Mouse (Mus musculus): Measurements from ENCODE around the gene Hspb11. TPM values are rescaled to one million over a fixed set of nuclear protein-coding genes. Genes with fewer than 3 reads are reported as not detected.
A peak's percentile ranks its signal among the peaks of the same experiment; 100 is the strongest.

Gene Hspb11
- polyA plus RNA-seq, 1 experiment from 2014 or later = 47.1 TPM

DNA sequence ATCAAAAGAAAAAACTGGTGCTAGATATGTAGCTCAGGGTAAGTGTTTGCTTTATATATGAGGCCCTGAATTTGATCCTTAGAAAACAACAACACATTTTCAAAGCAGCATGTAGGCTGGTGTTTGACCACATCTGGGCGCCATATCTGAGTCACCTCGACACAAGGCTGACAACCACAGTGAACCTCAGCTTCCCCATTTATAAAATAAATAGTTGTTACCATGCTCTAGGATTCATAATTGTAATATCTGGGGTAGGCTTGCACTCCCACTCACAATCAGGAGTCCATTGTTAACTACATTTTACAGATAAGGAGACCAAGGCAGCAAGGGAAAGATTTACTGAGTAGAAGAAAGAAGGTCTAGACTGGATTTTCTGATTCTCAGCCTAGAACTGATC is 27.1 kb upstream of the Hspb11 start:
- H3K9ac ChIP-seq = no peak overlapping the region
- H3K27ac ChIP-seq (ENCODE audit: poor library complexity, severe bottlenecking) = no peak overlapping the region
- WGBS = 83% methylated on average over 2 of the region's 2 CpGs

DNA sequence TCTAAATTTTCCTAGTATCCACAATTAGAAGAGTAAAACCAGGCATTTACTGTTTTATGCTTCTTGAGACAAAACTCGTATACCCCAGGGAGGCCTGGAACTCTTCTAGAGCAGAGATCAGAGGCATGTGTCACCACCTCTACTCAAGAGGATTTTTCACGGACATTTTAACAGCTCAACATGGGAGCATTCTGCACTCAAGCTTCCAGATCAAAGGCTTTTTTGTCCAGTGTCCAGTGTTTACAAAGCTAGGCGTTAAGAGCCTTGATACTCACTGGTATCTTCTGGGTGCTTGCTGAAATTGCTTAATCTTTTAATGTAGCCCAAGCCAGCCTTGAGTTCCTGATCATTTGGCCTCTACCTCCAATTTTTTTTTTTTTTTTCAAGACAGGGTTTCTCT is 21.2 kb upstream of the Hspb11 start:
- no peak overlapping the region for H3K9ac ChIP-seq
- H3K27me3 ChIP-seq (replicated peaks) = peaks cover 19% of the 10 kb centered on the region
- H3K27ac ChIP-seq (ENCODE audit: poor library complexity, severe bottlenecking) = no peak overlapping the region
- WGBS = 24% methylated on average over 3 of the region's 3 CpGs
- no peak overlapping the region for H3K4me2 ChIP-seq
- ATAC-seq (ENCODE audit: insufficient number of reproducible peaks, low FRiP score) = no peak
- no peaks in the 10 kb centered on the region for H3K4me1 ChIP-seq (replicated peaks)
- H3K4me3 ChIP-seq = no peak overlapping the region
- peaks cover 40% of the 10 kb centered on the region for H3K36me3 ChIP-seq
- no peaks in the 10 kb centered on the region for H3K9me3 ChIP-seq (replicated peaks)

More for the DNA sequence above, 27.1 kb upstream of the Hspb11 start:
- no peaks in the 10 kb centered on the region for H3K9me3 ChIP-seq (replicated peaks)
- H3K36me3 ChIP-seq = peaks cover 2% of the 10 kb centered on the region; the same call in 1 of the 2 replicates
- H3K4me2 ChIP-seq = no peak overlapping the region
- no peak overlapping the region for H3K4me3 ChIP-seq
- ATAC-seq (ENCODE audit: insufficient number of reproducible peaks, low FRiP score) = no peak
- H3K27me3 ChIP-seq (replicated peaks) = peaks cover 22% of the 10 kb centered on the region
- no peaks in the 10 kb centered on the region for H3K4me1 ChIP-seq (replicated peaks)

DNA sequence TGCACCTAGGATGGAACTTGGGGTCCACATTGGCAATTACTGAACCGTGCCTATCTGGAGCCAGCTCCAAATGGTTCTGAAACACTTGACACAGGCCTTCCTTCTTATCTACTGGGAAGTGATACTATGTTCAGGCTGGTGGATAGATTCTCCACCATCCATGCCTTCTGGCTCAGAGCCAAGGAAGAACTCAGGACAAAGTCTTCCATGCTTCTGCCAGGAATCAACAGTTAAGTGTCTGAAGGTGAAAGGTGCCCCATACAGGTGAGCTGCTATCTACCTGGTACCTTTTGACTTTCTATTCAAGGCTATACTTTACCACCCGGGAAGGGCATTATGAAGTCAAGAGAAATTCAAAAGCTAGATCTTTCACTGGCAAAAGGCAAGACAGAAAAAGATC is 15.1 kb upstream of the Hspb11 start:
- WGBS = 78% methylated on average over 2 of the region's 2 CpGs
- Histone ChIP-seq H3K27ac (ENCODE audit: poor library complexity, severe bottlenecking) (no peak overlapping the region), H3K4me2 (no peak overlapping the region), H3K27me3 (replicated peaks) (0 out of 2 replicates have a peak, but pooled peaks cover 3% of the 10 kb centered on the region), H3K36me3 (peaks cover 84% of the 10 kb centered on the region), H3K4me1 (replicated peaks) (0 out of 2 replicates have a peak, but pooled peaks cover 3% of the 10 kb centered on the region), H3K4me3 (no peak overlapping the region), H3K9ac (no peak overlapping the region), H3K9me3 (replicated peaks) (no peaks in the 10 kb centered on the region)
- no peak for ATAC-seq (ENCODE audit: insufficient number of reproducible peaks, low FRiP score)

DNA sequence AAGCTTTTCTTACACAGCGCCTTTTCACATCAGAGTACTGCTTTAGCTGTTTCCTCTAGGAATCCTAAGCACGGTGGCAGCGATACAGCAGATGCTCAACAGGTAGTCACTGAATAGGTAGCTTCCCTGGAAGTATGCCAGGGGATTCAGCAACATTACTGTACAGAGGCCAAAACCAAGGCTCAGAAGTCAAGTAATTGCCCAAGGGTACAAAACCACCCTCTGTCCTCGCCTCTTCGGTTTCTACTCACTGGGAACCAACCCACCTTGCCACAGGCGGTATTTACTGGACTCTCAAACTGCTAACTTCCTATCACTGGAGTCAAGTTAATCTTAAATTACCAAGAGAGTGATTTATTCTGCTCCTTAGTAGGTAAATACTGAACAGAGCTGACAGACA is 13.2 kb upstream of the Hspb11 start:
- H3K4me2 ChIP-seq = no peak overlapping the region
- peaks cover 16% of the 10 kb centered on the region for H3K4me1 ChIP-seq (replicated peaks)
- H3K9ac ChIP-seq = no peak overlapping the region
- no peaks in the 10 kb centered on the region for H3K27me3 ChIP-seq (replicated peaks)
- no peak overlapping the region for H3K27ac ChIP-seq (ENCODE audit: poor library complexity, severe bottlenecking)
- 94% methylated on average over 6 of the region's 6 CpGs for whole genome bisulfite sequencing
- H3K36me3 ChIP-seq = peaks cover 69% of the 10 kb centered on the region
- ATAC-seq (ENCODE audit: insufficient number of reproducible peaks, low FRiP score) = no peak
- H3K4me3 ChIP-seq = no peak overlapping the region
- H3K9me3 ChIP-seq (replicated peaks) = no peaks in the 10 kb centered on the region

DNA sequence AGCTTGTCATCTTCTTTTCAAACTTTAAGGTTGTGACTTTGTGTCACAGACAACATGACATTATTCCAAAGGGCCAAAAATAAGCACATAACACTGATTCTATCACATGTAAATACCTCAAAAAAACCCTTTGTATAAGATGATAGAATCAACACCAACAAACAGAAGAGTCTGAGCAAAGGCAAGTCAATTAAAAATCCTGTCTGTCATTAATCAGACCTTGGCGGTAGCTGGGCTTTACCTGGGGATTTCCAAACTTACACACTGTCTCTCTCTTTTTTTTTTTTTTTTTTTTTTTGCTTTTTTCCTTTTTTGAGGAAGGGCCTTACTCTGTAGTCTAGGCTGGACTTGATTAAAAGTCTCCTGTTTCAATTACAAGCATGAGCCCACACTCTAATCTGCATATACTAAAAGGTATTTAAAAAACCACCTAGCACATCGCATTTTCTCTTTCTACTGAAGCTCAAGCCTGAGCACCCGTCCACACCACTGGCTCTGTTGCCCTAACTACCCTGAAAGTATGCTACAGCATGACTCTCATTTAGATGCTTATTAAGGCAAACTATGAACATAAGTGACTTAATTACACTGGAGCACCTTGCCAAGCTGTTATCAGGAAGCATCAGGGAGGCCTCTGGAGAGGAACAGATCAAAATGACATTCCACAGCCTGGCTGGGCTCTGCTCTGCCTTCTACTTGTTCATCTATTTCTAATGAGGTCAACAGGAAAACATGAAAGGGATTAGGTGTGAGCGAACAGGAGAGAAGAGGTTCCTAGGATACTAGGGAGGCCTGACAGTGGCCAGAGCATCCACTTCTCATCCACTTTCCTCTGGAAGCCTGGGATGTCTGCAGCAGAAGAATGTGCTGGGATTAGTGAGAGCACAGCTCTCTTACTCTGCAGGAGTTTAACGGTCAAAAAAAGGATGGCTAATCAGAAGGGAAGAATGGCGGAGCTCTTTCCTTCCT is 9.7 kb upstream of the Hspb11 start:
- H3K9me3 ChIP-seq (replicated peaks) = no peaks in the 10 kb centered on the region
- no peak overlapping the region for H3K4me3 ChIP-seq
- H3K27ac ChIP-seq (ENCODE audit: poor library complexity, severe bottlenecking) = peak overlapping the region; percentile 11
- H3K9ac ChIP-seq = no peak overlapping the region
- whole genome bisulfite sequencing = 59% methylated on average over 6 of the region's 6 CpGs
- no peaks in the 10 kb centered on the region for H3K27me3 ChIP-seq (replicated peaks)
- no peak overlapping the region; the same call in 1 of the 2 replicates for H3K4me2 ChIP-seq
- H3K36me3 ChIP-seq = peaks cover 45% of the 10 kb centered on the region
- H3K4me1 ChIP-seq (replicated peaks) = peaks cover 37% of the 10 kb centered on the region
- ATAC-seq (ENCODE audit: insufficient number of reproducible peaks, low FRiP score) = no peak

DNA sequence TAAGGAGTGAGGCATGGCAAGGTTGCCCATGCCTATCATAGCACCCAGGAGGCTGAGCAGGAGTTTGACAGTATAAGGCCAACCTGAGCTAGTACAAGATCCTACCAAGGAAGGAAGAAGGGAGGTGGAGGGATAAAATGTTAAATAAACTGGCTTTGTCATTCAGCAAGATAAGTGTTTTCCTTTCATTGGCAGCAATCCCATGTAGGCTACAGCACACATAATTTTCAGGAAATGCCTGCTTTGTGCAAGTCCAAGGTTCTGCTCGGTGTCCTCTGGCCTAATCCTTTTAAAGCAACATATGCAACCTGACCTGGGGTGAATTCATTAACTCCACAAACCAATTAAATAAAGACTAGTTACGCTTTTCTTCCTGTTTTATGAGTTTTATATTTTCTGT is 8.0 kb upstream of the Hspb11 start:
- Histone ChIP-seq H3K9me3 (replicated peaks) (no peaks in the 10 kb centered on the region), H3K36me3 (peaks cover 29% of the 10 kb centered on the region), H3K4me2 (no peak overlapping the region), H3K27ac (ENCODE audit: poor library complexity, severe bottlenecking) (peak overlapping the region; percentile 80; the same call in 1 of the 2 replicates), H3K4me1 (replicated peaks) (peaks cover 53% of the 10 kb centered on the region), H3K9ac (no peak overlapping the region), H3K4me3 (no peak overlapping the region), H3K27me3 (replicated peaks) (no peaks in the 10 kb centered on the region)
- ATAC-seq (ENCODE audit: insufficient number of reproducible peaks, low FRiP score) = no peak; the same call in 1 of the 2 replicates
- WGBS = 56% methylated on average over 2 of the region's 2 CpGs

DNA sequence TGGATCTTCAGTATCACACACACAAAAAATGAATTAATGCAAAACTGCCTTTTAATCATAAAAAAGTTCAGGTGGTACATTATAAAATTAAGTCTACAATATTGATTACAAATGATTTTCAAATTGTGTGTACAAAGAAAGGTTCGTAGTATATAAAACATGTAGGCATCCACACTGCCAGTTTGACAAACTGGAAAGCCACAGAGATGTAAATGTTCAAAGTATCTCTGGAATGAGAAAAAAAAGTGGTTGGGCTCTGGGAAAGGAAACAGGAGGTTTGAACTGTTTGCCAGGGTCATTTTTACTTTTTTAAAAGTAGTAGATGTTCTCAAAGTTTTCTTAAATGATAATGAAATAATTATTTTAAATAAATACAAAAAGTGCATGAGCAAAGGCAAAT is 7.4 kb upstream of the Hspb11 start:
- Histone ChIP-seq H3K9ac (no peak overlapping the region), H3K4me3 (no peak overlapping the region), H3K27ac (ENCODE audit: poor library complexity, severe bottlenecking) (peak overlapping the region; percentile 80), H3K36me3 (peaks cover 23% of the 10 kb centered on the region), H3K4me1 (replicated peaks) (peaks cover 58% of the 10 kb centered on the region), H3K4me2 (no peak overlapping the region), H3K27me3 (replicated peaks) (no peaks in the 10 kb centered on the region), H3K9me3 (replicated peaks) (no peaks in the 10 kb centered on the region)
- no peak for ATAC-seq (ENCODE audit: insufficient number of reproducible peaks, low FRiP score)
- 25% methylated on average over 1 of the region's 1 CpGs for WGBS

DNA sequence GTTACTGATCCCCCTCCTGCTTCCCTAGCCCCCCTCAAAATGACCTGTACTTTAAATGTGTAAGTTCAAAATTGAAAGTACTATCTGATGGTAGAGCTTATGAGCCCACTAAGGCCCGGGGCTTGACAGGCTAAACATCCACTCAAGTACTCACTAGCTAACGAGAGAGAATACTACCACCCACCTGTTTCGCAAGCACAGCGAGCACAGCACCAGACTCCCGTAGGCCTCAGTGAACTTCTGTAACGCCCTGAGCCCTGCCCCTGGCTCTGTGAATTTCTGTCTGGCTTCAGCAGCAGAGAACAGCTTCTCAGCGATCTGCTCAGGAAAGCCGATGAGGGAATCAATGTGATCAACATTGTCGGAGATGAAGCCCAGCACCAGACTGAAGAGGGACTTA is 6.3 kb upstream of the Hspb11 start:
- no peak overlapping the region for H3K27ac ChIP-seq (ENCODE audit: poor library complexity, severe bottlenecking)

DNA sequence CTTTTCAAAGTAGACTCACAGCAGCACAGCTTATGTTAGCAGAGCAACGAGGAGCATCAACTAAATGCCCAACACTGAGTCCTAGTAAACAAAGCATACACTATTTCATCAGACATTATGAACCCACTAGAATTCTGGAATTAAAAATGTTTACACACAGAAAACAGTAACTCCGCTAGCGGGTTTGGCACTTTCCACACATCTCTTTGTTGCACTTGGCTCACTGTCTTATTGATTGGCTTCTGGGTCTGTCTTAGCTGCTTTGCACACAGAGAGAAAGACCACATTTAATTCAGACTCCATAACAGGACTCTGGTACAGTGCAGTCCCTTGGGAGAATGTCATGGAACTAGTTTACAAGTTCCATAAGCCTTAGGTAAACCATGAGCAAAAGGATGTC is 5.3 kb upstream of the Hspb11 start:
- Histone ChIP-seq H3K4me1 (replicated peaks) (peaks cover 67% of the 10 kb centered on the region), H3K27me3 (replicated peaks) (no peaks in the 10 kb centered on the region), H3K4me3 (no peak overlapping the region), H3K36me3 (peaks cover 7% of the 10 kb centered on the region), H3K9ac (no peak overlapping the region), H3K9me3 (replicated peaks) (no peaks in the 10 kb centered on the region), H3K4me2 (no peak overlapping the region), H3K27ac (ENCODE audit: poor library complexity, severe bottlenecking) (no peak overlapping the region)
- no peak for ATAC-seq (ENCODE audit: insufficient number of reproducible peaks, low FRiP score)
- WGBS = 90% methylated on average over 3 of the region's 3 CpGs

More for the DNA sequence above, 6.3 kb upstream of the Hspb11 start:
- Histone ChIP-seq H3K4me3 (no peak overlapping the region), H3K27me3 (replicated peaks) (no peaks in the 10 kb centered on the region), H3K4me2 (no peak overlapping the region), H3K9me3 (replicated peaks) (no peaks in the 10 kb centered on the region), H3K4me1 (replicated peaks) (peaks cover 64% of the 10 kb centered on the region), H3K36me3 (peaks cover 13% of the 10 kb centered on the region), H3K9ac (no peak overlapping the region)
- ATAC-seq (ENCODE audit: insufficient number of reproducible peaks, low FRiP score) = no peak
- WGBS = 69% methylated on average over 9 of the region's 9 CpGs

DNA sequence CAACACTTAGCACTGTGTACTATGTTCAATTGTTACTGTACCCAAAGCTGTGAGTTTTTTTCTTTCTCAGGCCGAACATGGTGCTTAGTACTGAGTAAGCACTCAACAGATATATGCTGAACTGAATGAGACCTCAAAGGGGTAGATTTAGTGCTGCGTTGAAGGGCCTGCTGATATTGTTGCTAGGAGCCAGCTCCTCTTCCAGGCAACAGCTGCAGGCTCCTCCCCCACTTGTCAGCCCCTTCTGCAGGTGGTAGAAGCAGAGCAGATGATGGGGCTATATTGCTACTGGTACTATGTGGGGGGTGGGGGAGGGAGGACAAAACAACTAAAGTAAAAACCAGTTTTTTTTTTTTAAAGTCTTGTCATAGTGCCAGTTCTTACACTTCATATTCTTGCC is 3.9 kb upstream of the Hspb11 start:
- Histone ChIP-seq H3K9ac (no peak overlapping the region), H3K4me3 (no peak overlapping the region), H3K9me3 (replicated peaks) (no peaks in the 10 kb centered on the region), H3K27me3 (replicated peaks) (no peaks in the 10 kb centered on the region), H3K4me2 (peak overlapping the region; percentile 7; the same call in 1 of the 2 replicates), H3K4me1 (replicated peaks) (peaks cover 60% of the 10 kb centered on the region), H3K27ac (ENCODE audit: poor library complexity, severe bottlenecking) (peak overlapping the region; percentile 44), H3K36me3 (0 out of 2 replicates have a peak, but pooled peaks cover 5% of the 10 kb centered on the region)
- ATAC-seq (ENCODE audit: insufficient number of reproducible peaks, low FRiP score) = no peak
- 21% methylated on average over 2 of the region's 2 CpGs for WGBS

DNA sequence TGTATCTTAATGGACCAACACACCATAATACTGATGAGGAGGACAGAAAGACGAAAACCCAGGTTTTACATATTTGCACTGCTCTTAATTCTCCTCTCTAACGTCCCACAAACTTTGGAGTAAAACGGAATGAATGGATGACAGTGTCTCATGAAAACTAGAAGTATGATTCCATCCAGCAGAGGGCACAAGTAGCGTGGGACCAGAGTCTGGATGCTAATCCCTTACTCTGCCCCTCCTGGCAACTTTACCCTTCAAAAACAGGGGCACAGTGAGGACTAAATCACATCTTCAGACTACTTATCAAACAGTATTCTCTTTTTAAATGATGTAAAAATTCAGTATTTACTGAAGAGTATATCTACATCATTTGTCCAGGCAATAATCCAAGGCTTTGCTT is 2.9 kb upstream of the Hspb11 start:
- Histone ChIP-seq H3K36me3 (no peaks in the 10 kb centered on the region), H3K9ac (no peak overlapping the region), H3K4me2 (no peak overlapping the region), H3K27ac (ENCODE audit: poor library complexity, severe bottlenecking) (no peak overlapping the region), H3K9me3 (replicated peaks) (no peaks in the 10 kb centered on the region), H3K27me3 (replicated peaks) (no peaks in the 10 kb centered on the region), H3K4me3 (no peak overlapping the region), H3K4me1 (replicated peaks) (peaks cover 56% of the 10 kb centered on the region)
- WGBS = 22% methylated on average over 4 of the region's 4 CpGs
- ATAC-seq (ENCODE audit: insufficient number of reproducible peaks, low FRiP score) = no peak
